Mouse (Mus musculus) layer of hippocampus, adult 8-10 months (tissue): ENCODE measurements around the gene Scyl2. TPM values are rescaled to one million over a fixed set of nuclear protein-coding genes. Genes with fewer than 3 reads are reported as not detected.
"Not testable (repeated sequence)": the region's sequence is repeated elsewhere in the genome, so short reads cannot be mapped to it uniquely, and the experiment has no call there.

Source experiments
- DNase-seq, 2 experiments: peaks; one replicate each; pipeline ENCODE4 v3.0.0; 2022; ENCODE audit warnings: low spot score in 2 of 2
- total RNA-seq, 4 experiments: library from RNA; stranded (reverse); gene quantifications; 2 replicates each; pipeline ENCODE4 v1.2.4; 2022

Scyl2 gene
- total RNA-seq, 4 experiments from 2014 or later: 25.9 to 31.8 (median 29.6) TPM

DNA sequence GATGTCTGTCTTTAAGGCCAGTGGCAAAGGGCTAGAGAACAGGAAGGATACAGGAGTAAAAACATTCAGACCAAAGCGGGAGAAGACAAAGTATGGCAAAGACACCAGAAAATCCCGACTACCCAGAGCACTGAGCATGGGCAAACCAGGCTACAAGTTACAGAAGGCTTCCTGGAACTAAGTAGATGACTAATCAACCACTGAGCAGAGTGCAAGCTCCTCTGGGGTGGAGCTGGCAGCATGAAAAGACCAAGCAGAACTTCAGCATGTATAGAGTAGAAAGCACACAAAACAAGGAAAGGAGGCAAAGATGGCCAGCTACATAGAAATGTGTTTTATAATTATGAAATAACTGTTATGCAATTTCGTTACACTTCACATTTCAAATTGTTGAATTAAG, 5.6 kb downstream of the Scyl2 start:
- DNase-seq: no peak

DNA sequence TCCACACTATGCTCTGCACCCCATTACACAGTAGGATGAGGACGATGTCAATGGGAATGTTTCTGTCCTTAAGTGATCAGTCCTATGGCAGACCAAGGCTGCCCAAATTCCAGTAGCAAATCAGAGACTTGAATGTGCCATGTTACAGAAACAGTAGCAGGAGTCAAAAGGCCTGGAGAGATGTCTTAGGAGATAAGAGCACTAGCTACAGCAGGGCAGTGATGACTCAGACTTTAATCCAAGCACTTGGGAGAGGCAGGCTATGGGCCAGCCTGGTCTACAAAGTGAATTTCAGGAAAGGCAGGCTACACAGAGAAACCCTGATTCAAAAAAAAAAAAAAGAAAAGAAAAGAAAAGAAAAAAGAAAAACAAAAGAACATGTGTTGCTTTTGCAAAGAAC, 6.6 kb downstream of the Scyl2 start:
- DNase-seq: no peak

DNA sequence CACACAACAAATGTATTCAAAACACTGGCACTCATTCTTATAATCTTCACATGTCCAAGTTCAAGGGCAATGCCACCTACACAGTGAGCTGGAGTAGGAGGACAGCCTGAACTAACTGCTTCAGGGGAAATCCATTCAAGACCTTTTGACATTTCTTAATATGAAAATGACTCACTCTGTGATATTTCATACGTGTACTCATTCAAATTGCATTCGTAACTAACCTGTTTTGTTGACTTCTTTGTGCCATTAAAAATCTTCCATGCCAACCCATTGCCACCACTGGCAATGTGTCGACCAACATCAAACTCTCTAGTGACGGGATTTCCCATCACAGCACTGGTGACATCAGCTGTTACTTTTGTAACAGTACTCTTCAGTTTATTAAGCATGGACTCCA, 8.0 kb downstream of the Scyl2 start:
- no peak for DNase-seq

DNA sequence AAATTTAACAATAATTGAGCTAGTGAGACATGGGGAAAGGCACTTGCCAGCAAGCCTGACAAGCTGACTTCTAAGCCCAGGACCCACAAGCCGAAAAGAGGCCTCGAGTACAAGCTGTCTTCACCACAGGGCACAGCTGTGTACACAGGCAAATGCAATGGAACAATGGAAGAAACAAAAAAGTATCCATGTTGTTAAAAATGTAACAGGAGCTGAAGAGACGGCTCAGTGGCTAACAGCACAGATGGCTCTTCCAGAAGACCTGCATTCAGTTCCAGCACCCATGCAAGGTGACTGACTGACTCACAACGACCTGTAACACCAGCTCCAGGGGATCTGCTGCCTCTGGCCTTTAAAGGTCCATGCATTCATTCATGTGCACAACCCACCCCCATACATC, 9.5 kb downstream of the Scyl2 start:
- DNase-seq: no peak

DNA sequence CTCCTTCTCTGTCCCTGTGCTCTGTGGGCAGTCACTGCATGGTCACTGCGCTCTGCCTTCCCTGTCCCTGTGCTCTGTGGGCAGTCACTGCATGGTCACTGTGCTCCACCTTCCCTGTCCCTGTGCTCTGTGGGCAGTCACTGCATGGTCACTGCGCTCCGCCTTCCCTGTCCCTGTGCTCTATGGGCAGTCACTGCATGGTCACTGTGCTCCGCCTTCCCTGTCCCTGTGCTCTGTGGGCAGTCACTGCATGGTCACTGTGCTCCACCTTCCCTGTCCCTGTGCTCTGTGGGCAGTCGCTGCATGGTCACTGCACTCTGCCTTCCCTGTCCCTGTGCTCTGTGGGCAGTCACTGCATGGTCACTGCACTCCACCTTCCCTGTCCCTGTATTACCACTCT, 15.7 kb downstream of the Scyl2 start:
- not testable (repeated sequence) for DNase-seq

DNA sequence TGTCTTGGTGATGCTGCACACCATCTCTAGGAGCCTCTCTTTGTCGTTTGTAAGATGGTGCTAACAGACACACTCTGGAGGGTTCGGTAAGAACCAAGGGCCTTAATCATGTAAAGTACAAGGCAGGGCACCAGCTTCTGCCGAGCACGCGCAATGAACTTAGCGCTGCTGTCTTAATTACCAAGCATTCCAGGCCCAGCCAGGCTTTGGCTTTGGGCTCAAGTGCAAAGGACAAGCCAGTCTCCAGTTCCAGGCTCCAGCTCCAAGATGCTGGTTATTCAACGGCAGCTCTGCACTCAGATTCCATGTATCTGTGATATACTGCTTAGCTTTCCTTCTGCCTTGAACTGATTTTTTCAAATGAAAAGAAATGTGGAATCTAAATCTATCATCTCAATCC, 18.5 kb downstream of the Scyl2 start:
- DNase-seq: no peak

DNA sequence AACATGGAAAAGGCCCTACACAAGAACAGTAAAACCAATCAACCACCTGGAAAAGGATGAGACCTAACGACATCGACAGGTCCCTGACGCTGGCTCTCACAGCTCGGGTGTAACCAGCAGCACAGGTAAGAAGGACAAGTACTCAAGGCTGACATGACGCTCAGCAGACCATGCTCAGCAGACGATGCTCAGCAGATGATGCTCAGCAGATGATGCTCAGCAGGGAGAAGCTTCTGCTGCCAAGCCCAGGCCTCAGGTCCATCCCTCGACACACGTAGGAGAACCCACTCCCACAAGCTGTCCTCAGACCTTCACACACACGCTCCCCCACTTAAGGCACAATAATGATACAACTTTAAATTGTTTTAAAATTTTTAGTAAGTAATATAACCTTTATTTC, 20.4 kb downstream of the Scyl2 start:
- no peak for DNase-seq

DNA sequence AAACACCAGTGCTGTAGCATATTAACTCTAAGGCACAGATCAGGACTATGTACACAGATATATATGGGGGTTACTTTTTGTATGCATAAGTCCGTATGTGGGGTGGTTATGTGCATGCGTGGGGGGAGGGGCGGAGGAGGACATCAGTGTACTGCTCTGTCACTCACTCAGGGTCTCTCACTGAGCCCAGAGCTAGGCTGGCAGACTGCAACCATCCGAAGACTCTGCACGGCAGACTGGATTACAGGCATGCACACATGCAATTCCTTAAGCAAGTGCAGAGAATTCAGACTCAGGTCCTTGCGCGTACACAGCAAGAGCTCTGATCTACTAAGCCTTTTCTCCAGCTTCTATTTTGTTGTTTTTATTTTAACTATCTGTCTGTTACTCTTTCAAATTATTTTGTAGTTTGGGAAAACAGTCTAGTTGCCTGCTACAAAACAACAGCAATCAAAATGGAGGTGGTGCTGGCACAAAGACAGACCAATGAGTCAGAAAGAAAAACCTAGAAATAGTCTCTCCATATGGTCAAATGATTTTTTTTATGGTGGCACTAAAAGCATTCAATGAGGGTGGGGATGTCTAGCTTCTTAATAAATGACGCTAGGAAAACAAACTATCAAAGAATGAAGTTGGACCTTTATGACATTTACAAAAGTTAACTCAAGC, 21.0 kb downstream of the Scyl2 start:
- no peak for DNase-seq

DNA sequence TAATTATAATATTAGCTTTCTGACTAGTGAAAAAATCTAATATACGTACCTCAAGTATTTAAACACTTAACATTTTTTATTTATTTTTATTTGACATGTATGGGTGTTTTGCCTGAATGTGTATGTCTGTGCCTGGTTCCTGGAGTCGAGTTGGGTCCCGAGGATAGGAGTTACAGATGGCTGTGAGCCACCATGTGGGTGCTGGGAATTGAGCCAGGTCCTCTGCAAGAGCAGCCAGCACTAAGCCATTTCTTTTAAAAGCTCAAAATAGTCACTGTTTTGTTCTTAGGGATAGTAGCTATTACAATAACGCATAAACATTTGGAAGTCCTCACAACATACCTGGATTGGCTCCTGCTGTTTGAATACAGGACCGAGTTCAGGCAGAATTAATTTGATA, 29.7 kb downstream of the Scyl2 start:
- DNase-seq: peak; percentile 39 to 46

DNA sequence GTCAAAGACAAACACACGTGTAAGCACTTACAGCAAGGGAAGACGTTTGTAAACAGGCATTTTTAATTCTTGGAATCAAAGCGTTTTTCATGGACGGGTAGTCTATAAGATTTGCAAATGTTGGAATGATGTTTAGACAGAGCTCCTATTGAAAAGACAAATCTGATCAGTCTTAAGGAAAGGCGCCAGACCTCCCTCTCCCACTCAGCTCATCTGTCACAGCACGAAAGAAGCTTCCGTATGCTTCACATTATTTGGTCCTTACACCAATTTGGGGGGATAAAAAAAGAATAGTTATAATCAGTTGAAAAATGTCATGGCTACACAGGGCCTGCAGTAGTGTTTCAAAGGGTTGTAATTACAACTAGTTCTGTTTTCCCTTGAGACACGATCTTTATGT, 33.2 kb downstream of the Scyl2 start:
- DNase-seq: peak in 1 of 2 experiments; percentile 22

DNA sequence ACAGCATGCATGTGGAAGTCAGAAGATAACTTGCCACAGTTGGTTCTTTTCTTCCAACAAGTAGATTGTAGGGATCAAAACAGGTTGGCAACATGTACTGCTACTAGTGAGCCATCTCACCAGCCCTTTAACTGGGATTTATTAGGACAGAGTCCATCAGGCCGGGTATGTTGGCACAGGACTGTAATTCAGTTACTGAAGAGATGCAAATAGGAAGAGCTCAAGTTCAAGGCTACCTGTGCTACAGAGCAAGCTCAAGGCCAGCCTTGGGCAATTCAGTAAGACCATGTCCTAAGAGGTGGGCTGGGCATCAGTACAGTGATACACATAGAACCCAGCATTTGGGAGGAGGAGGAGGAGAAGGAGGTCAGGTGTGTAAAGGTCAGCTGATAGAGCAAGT, 34.4 kb downstream of the Scyl2 start:
- DNase-seq: no peak

DNA sequence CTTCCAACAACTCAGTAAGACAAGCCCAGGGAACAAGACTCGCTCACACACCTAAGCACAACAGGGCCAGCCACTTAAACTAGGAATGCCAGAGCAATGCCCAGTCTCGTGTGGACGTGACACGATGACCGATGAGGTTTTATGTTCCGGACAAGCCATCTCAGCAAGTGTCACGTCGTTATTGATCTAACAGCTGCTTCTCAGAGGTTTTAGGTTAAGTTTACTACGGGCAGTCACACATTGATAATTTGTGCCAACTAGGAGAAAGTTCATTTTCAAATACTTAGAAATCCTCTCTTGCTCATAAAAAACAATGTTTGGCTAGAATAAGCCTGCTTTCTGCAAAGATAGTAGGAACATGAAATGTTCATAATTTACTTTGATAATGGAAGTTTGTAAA, 39.2 kb downstream of the Scyl2 start:
- DNase-seq: no peak

DNA sequence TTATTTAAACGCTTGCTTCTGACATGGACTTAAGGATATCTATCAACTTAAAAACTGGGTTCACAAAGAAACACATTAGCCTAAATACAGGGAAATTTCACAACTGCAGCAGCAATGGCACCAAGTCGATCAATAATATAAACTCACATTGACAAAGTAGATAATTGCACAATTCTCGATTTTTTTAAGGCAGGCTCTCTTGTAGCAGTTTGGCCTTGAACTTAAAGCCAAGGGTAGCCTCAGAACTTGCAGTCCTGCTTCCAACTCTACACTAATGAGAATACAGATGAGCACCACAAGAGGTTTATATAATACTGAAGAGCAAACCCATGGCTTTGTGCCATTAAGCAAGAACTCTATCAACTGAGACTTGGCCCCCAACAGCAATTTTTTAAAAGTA, 49.1 kb downstream of the Scyl2 start:
- no peak for DNase-seq

DNA sequence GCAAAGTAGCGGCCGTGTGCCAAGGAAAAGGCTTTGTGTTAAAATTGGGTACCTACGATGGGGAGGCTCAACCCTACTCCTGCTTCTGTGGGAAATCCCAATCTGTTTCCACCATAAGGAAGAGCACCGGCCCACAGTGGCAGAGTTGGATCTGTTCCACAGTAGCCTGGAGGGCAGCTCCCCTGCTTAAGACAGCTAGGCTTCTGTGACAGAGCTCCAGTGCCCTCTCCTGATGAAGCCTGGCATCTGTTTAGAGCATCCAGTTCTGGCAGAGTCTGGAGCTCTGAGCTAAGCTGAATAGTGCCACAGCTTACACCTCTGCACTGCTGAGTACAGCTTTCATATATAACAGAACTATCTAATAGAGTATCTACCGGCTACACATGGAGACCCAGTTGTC, 51.1 kb downstream of the Scyl2 start:
- DNase-seq: no peak

DNA sequence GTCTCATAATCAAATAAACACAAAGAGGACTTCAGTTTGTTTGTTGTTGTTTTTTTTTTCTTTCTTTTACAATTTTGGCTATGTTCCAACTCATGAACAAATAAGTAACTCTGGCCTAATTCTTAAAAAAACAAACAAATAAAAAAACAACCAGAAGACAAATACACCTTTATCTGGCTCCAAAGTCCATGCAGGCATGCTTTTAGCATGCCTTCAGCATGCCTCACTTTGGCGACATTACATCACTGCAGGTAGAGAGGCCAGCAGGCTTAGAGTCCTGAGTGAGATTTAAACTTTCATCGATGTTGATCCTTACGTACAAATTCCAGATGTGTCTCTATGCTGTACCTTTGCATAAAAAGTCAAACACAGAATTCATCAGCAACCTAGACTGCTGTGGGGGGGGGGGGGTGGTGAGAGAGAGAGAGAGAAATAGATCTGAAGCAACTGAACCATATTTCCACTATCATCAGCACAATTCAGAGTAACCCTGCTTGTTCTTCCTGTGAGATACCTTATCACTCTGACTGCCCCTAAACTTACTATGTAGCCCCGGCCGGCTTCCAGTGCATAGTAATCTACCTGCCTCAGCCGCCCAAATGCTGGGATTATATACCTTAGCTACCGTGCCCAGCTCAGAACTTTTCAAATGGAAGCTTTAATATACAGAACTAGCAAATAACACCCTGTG, 52.2 kb downstream of the Scyl2 start:
- DNase-seq: no peak

DNA sequence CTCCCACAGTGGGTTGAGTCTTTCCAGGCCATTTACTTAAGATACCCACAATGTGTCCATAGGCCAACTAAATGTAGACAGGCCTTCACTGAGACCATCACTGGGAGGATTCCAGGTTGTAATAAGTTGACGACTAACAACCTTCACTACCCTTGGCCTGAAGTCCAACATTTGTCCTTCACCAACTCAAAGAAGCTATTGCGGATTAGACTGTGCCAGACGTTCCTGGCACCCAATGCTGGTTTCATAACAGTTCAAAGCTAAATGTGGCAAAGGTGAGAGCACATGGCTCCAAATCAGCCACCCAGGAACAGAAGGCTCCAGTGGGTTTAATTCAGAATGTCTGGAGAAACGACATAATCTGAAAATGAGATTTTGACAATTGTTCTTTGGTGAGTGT, 53.0 kb downstream of the Scyl2 start:
- no peak for DNase-seq

DNA sequence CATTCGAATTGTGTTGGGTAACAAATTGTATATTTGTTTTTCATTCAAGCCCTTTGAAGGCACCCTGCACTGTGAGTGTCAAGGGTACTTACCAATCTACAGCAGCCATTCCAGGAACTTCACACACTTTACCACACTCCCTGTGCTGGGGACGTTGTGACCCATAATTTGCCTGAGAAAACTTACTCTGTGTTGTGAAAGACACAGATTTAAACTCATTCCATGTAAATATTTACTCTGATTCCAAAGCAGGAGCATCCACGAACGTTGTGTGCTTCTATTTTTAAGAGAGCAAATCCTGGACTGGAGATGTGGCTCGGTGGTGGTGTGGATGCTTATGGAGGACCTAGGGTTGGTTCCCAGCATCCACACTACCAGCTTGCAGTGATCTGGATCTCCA, 54.3 kb downstream of the Scyl2 start:
- DNase-seq: no peak

DNA sequence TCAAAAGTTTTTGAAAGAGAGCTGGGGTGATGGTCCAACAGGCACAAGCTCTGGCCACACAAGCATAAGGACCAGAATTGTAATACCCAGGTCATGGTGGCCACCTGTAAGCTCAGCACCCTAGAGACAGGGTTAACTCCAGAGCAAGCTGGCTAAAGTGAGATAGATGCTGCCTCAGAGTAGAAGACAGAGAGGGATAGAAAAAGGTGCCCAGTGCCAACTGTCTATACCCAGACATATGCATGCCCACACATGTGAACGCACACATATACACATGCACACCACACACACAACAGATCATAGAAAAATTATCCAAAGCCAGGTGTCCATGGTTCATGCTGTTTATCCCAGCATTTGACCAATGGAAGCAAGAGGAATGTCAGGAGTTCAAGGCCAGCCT, 55.5 kb downstream of the Scyl2 start:
- DNase-seq: no peak

DNA sequence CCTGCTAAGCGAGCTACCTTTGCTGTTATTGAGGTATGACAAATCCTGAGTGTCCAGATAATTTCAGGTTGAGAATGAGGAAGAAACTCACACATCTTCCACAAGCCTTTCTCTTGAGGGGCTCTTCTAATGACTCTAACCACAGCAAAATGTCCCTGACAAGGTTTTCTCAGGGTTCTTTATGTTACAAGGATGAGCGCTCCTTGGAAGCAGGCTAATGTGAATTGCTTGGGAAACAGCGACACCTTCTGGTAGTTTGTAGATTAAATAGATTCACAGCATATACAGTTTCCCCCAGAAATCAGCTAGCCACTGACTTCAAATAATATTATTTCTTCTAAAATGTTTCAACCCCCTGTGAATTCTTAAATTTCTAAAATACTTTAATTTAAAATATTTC, 56.0 kb downstream of the Scyl2 start:
- DNase-seq: peak in 1 of 2 experiments; percentile 29

DNA sequence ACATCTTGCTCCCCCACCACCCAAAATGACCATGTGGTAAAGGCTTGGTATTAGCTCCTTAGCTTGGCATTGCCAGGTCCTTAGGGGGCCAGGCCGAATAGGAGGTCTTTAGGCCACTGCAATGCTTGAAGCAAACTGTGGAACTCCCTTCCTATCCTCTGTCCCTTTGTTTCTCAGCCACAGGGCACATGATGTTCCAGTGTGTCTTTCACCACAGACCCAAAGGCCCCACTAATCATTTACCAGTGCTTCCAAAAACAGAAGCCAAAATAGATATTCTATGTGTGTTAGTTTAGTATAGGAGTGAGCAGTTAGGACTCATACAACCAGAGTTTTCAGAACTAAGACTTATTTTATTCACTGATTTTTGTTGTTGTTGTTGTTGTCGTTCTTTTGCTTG, 59.4 kb downstream of the Scyl2 start:
- no peak for DNase-seq

DNA sequence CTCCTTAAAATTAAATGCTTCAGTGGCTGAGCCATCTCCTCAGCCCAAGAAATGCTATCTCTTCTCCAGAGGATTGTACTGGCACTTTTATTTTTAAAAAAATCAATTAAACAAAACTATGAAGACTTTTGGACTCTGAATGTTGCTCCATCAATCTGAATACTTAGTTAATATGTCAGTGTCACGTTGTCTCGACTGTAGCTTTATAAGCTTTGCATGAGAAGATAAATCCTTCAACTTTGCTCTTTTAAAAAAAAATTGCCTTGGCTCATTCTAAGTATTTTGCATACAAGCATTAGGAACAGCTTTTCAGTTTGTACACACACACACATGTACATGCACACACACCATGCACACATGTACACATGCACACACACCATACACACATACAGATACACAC, 61.9 kb downstream of the Scyl2 start:
- DNase-seq: no peak

DNA sequence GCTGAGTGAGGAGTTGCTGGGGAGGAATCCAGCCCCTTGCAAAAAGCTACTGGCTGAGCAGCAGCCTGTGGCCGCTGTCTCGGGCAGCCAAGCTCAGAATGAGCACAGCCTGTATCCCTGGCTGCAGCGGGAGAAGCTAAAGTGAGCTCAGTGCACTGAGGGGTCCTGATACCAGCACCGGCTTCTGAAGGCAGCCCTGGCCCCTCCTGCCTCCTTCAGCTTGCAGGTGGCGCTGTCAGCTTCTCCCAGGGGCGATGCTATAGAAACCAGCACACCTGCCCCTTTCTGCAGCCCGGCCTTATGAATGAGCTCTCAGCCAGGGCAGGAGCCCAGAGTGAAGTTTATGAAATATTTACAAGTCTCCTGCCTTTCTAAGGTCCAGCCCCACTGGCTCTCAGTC, 65.0 kb downstream of the Scyl2 start, which contains the start of gene Slc17a8:
Gene Slc17a8 (minus strand): TSS at position 125 of the 400 bp plus-strand sequence.
- no peak for DNase-seq

DNA sequence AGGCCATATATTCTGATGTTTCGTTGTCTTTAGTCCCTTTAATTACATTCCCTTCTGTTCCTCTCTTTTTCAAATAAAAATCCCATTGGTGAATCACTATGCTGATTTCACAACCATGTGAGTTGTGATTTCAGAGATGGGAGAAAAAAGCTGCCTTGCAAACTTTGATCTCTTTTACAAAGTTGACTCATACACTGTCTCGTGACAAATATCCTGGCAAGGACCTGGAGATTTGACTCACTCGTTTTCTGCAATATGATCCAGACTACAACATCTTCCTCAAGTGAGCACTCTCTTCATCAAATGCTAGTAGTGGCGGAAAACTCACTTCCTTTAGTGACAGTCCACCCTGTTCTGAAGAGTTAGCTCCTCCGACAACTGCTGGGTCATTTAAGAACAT, 86.8 kb downstream of the Scyl2 start:
- no peak for DNase-seq
